Mouse (Mus musculus) spleen, adult 2 months (tissue): ENCODE data around the gene Kif12. TPM values are rescaled to one million over a fixed set of nuclear protein-coding genes. Genes with fewer than 3 reads are reported as not detected.

Experiments used
- DNase-seq, 2 experiments: peaks; one replicate each; pipeline versions ENCODE4 v3.0.0 to v3.0.0-alpha.2; 2012 to 2021; ENCODE audit warnings: low spot score in 2 of 2, low read depth in 1 of 2
- H3K27ac ChIP-seq: fragments of 200-500 bp; 2 replicates; pipeline ENCODE4 v1.5.1; 2012; ENCODE audit warnings: low read length, inconsistent platforms; ENCODE audit not compliant: insufficient read depth
- H3K27me3 ChIP-seq: fragments of 200-500 bp; 2 replicates; pipeline ENCODE4 v1.6.1; 2012; ENCODE audit warnings: mild to moderate bottlenecking, moderate library complexity, low read length, inconsistent platforms; ENCODE audit not compliant: control insufficient read depth, insufficient read depth
- H3K36me3 ChIP-seq: fragments of 200-500 bp; 2 replicates; pipeline ENCODE4 v1.6.1; 2012; ENCODE audit warnings: mild to moderate bottlenecking, low read length, inconsistent platforms; ENCODE audit not compliant: control insufficient read depth, insufficient read depth
- H3K4me1 ChIP-seq: fragments of 200-500 bp; 2 replicates; pipeline ENCODE4 v1.6.1; 2011; ENCODE audit warnings: inconsistent platforms; ENCODE audit not compliant: control insufficient read depth, insufficient read depth, insufficient read length
- H3K4me3 ChIP-seq: fragments of 200-500 bp; 2 replicates; pipeline ENCODE4 v1.5.1; 2011; ENCODE audit warnings: mild to moderate bottlenecking, inconsistent platforms; ENCODE audit not compliant: insufficient read depth, insufficient read length; ENCODE audit errors: extremely low read depth
- CTCF ChIP-seq: fragments of 200-500 bp; IDR thresholded peaks from 2 replicates; pipeline ENCODE4 v1.5.1; 2011; ENCODE audit warnings: mild to moderate bottlenecking, inconsistent platforms; ENCODE audit not compliant: insufficient read depth, insufficient read length, insufficient replicate concordance; ENCODE audit errors: extremely low read depth
- POLR2A ChIP-seq: fragments of 200-500 bp; IDR thresholded peaks from 2 replicates; pipeline ENCODE4 v1.6.1; 2011; ENCODE audit warnings: low read depth, low read length, inconsistent platforms
- WGBS: fragments of 180-500 bp; shearing (Covaris S2); methylation state at CpG from one replicate; pipeline ENCODE4 v1.1.7; 2018; 5-methylcytosine and 5-hydroxymethylcytosine counted together
- polyA plus RNA-seq: library from polyadenylated mRNA; depleted of rRNA; stranded (reverse); fragments of >200 nt; gene quantifications from 2 replicates; pipeline ENCODE4 v1.2.3, GENCODE M21; 2012; rRNA removed

Kif12 gene
- polyA plus RNA-seq, 1 experiment, result 0.18 TPM

GRCm38 (mm10) chr4:63151127-63151526 lies 20.8 kb downstream of the Kif12 start:
- Histone ChIP-seq H3K4me3 (no peak overlapping the region), H3K27ac (no peak overlapping the region), H3K4me1 (no peaks in the 10 kb centered on the region), H3K27me3 (no peaks in the 10 kb centered on the region), H3K36me3 (no peaks in the 10 kb centered on the region)
- TF ChIP-seq POLR2A (no peak), CTCF (no peak)
- WGBS, result 47% methylated on average over 6 of the region's 6 CpGs
- DNase-seq, result no peak

GRCm38 (mm10) chr4:63147268-63147667 lies 24.7 kb downstream of the Kif12 start:
- Histone ChIP-seq H3K4me3 (no peak overlapping the region), H3K27ac (no peak overlapping the region), H3K27me3 (no peaks in the 10 kb centered on the region), H3K36me3 (no peaks in the 10 kb centered on the region), H3K4me1 (no peaks in the 10 kb centered on the region)
- no peak for TF ChIP-seq POLR2A
- no peak for DNase-seq
- WGBS, result 93% methylated on average over 6 of the region's 6 CpGs

- TF ChIP-seq POLR2A (no peak), CTCF (no peak)
- Histone ChIP-seq H3K4me1 (no peaks in the 10 kb centered on the region), H3K27ac (no peak overlapping the region), H3K36me3 (no peaks in the 10 kb centered on the region), H3K4me3 (no peak overlapping the region), H3K27me3 (no peaks in the 10 kb centered on the region)
- 94% methylated on average over 5 of the region's 5 CpGs for WGBS
- no peak for DNase-seq
Observed at GRCm38 (mm10) chr4:63129891-63130624, 41.9 kb downstream of the Kif12 start.

GRCm38 (mm10) chr4:63124861-63125466 lies 47.0 kb downstream of the Kif12 start:
- WGBS, result 87% methylated on average over 8 of the region's 8 CpGs
- Histone ChIP-seq H3K27me3 (no peaks in the 10 kb centered on the region), H3K4me3 (no peak overlapping the region), H3K27ac (no peak overlapping the region), H3K4me1 (no peaks in the 10 kb centered on the region), H3K36me3 (no peaks in the 10 kb centered on the region)
- TF ChIP-seq POLR2A (no peak), CTCF (no peak)
- no peak for DNase-seq

GRCm38 (mm10) chr4:63118639-63119437 lies 53.1 kb downstream of the Kif12 start:
- no peak overlapping the region for H3K4me3 ChIP-seq
- no peaks in the 10 kb centered on the region for H3K36me3 ChIP-seq
- H3K27me3 ChIP-seq, result no peaks in the 10 kb centered on the region
- peak; percentile 9 to 61 for DNase-seq
- no peaks in the 10 kb centered on the region for H3K4me1 ChIP-seq
- H3K27ac ChIP-seq, result no peak overlapping the region
- 69% methylated on average over 5 of the region's 5 CpGs for WGBS
- TF ChIP-seq CTCF, result peak; percentile 71; the same call in 1 of the 2 replicates
- no peak for TF ChIP-seq POLR2A

Other genes with a start within 250 kb of the Kif12 start
- 1.4 TPM in 2 replicates for gene Zfp618, start 206.6 kb downstream of the Kif12 start, polyA plus RNA-seq
- 0.15 and 0.32 TPM in 2 replicates for gene Ambp, start 17.3 kb downstream of the Kif12 start, polyA plus RNA-seq
- 9.1 and 10.2 TPM in 2 replicates for gene Col27a1, start 41.9 kb upstream of the Kif12 start, polyA plus RNA-seq
- 0.43 and 0.53 TPM in 2 replicates for gene Orm1, start 172.4 kb upstream of the Kif12 start, polyA plus RNA-seq
- gene Orm3, start 184.0 kb upstream of the Kif12 start, polyA plus RNA-seq, result not detected in 2 replicates
- not detected in 2 replicates for gene Orm2, start 190.3 kb upstream of the Kif12 start, polyA plus RNA-seq
- 94.1 and 100 TPM in 2 replicates for gene Akna, start 231.2 kb upstream of the Kif12 start, polyA plus RNA-seq